In genomic region chr12:76152389-76152788, GRCm38 (mm10) we compare ENCODE assay signal across 8 mouse cellular contexts. TPM values are rescaled to one million over a fixed set of nuclear protein-coding genes. Genes with fewer than 3 reads are reported as not detected.
DNase-seq lines count a peak whose midpoint lies in the region; ATAC-seq and TF ChIP-seq lines count a peak whose summit lies in the region.
"Not testable (repeated sequence)": the region's sequence is repeated elsewhere in the genome, so short reads cannot be mapped to it uniquely, and the experiment has no call there.

No protein-coding gene starts in this region.

- H3K9ac ChIP-seq in forebrain, embryonic 12.5 days, result peak overlapping the region; percentile 43; the same call in 1 of the 2 replicates
- peak overlapping the region; percentile 40; the same call in 1 of the 2 replicates for H3K9ac ChIP-seq in heart, embryonic 15.5 days
- not testable (repeated sequence) for H3K9ac ChIP-seq in intestine, postnatal 0 days (ENCODE audit: low read depth, low read length); liver, embryonic 11.5 days (ENCODE audit: low read depth, low read length)
- H3K9ac ChIP-seq in midbrain, embryonic 11.5 days (ENCODE audit: low read length), result peak overlapping the region; percentile 45; the same call in 1 of the 2 replicates

- H3K4me1 ChIP-seq in forebrain, embryonic 12.5 days; heart, embryonic 15.5 days (replicated peaks); intestine, postnatal 0 days (replicated peaks; ENCODE audit: control insufficient read depth, insufficient read depth, low read length); liver, embryonic 11.5 days (replicated peaks; ENCODE audit: control insufficient read depth, insufficient read depth, low read length); midbrain, embryonic 11.5 days (ENCODE audit: control insufficient read depth, insufficient read depth, low read length); olfactory bulb, adult 2 months (ENCODE audit: control insufficient read depth, insufficient read depth, low read length): not testable (repeated sequence)

- not testable (repeated sequence) for H3K36me3 ChIP-seq in forebrain, embryonic 12.5 days (replicated peaks); heart, embryonic 15.5 days; intestine, postnatal 0 days (ENCODE audit: control insufficient read depth, insufficient read depth); liver, embryonic 11.5 days (ENCODE audit: control insufficient read depth, insufficient read depth, low read length); midbrain, embryonic 11.5 days (ENCODE audit: control insufficient read depth, insufficient read depth, low read length)

- H3K4me3 ChIP-seq in forebrain, embryonic 12.5 days (replicated peaks), result peak overlapping the region; percentile 35
- peak overlapping the region; percentile 42 for H3K4me3 ChIP-seq in heart, embryonic 15.5 days
- H3K4me3 ChIP-seq in intestine, postnatal 0 days (ENCODE audit: low read depth, low read length), result peak overlapping the region; percentile 15; the same call in 1 of the 2 replicates
- peak overlapping the region; percentile 32 for H3K4me3 ChIP-seq in liver, embryonic 11.5 days (ENCODE audit: low read depth, low read length)
- peak overlapping the region; percentile 27 for H3K4me3 ChIP-seq in midbrain, embryonic 11.5 days (ENCODE audit: low read depth, low read length)
- H3K4me3 ChIP-seq in olfactory bulb, adult 2 months (ENCODE audit: insufficient read depth, low read depth, low read length), result peak overlapping the region; percentile 33

- peak overlapping the region; percentile 60 for H3K4me2 ChIP-seq in forebrain, embryonic 12.5 days
- peak overlapping the region; percentile 69 for H3K4me2 ChIP-seq in heart, embryonic 15.5 days
- H3K4me2 ChIP-seq in intestine, postnatal 0 days (replicated peaks; ENCODE audit: low read depth), result peak overlapping the region; percentile 51
- H3K4me2 ChIP-seq in liver, embryonic 11.5 days, result peak overlapping the region; percentile 54
- H3K4me2 ChIP-seq in midbrain, embryonic 11.5 days, result peak overlapping the region; percentile 53

- WGBS in forebrain, embryonic 12.5 days, result 14% methylated on average over 30 of the region's 30 CpGs
- 5% methylated on average over 30 of the region's 30 CpGs for WGBS in heart, embryonic 15.5 days
- WGBS in intestine, postnatal 0 days, result 15% methylated on average over 30 of the region's 30 CpGs
- WGBS in liver, embryonic 11.5 days, result 15% methylated on average over 30 of the region's 30 CpGs
- 15% methylated on average over 30 of the region's 30 CpGs for WGBS in midbrain, embryonic 11.5 days
- 22% methylated on average over 30 of the region's 30 CpGs for WGBS in olfactory bulb, adult 2 months

- not testable (repeated sequence) for H3K27ac ChIP-seq in forebrain, embryonic 12.5 days; heart, embryonic 15.5 days; intestine, postnatal 0 days (ENCODE audit: low read depth, low read length); liver, embryonic 11.5 days (ENCODE audit: low read depth, low read length); midbrain, embryonic 11.5 days (ENCODE audit: low read depth, low read length); olfactory bulb, adult 2 months (ENCODE audit: insufficient read depth, low read depth, low read length)

- peak; percentile 25 for DNase-seq in ZHBTc4 (ENCODE audit: low read depth, low spot score)
- peak; percentile 29 for DNase-seq in embryo, embryonic 10 days (ENCODE audit: low spot score)
- not testable (repeated sequence) for DNase-seq in liver, embryonic 11.5 days (ENCODE audit: low spot score)
- peak; percentile 87 for DNase-seq in midbrain, embryonic 11.5 days (ENCODE audit: low spot score, missing footprints)

- not testable (repeated sequence) for ATAC-seq in forebrain, embryonic 12.5 days (ENCODE audit: low FRiP score); heart, embryonic 15.5 days (replicated peaks; ENCODE audit: insufficient number of reproducible peaks, insufficient read depth, low FRiP score, low read depth); intestine, postnatal 0 days; liver, embryonic 11.5 days (replicated peaks; ENCODE audit: low FRiP score)
- ATAC-seq in midbrain, embryonic 11.5 days (ENCODE audit: low FRiP score), result peak; percentile 35; the same call in 1 of the 2 replicates

- not testable (repeated sequence) for H3K27me3 ChIP-seq in forebrain, embryonic 12.5 days; heart, embryonic 15.5 days; intestine, postnatal 0 days (replicated peaks; ENCODE audit: control insufficient read depth, insufficient read depth, low read length); liver, embryonic 11.5 days (replicated peaks; ENCODE audit: control insufficient read depth, insufficient read depth, low read length); midbrain, embryonic 11.5 days (ENCODE audit: control insufficient read depth, insufficient read depth, low read length)

- not testable (repeated sequence) for TF ChIP-seq CTCF in intestine, postnatal 0 days (IDR thresholded peaks at IDR 0.05; ENCODE audit: low read depth); olfactory bulb, adult 2 months (IDR thresholded peaks at IDR 0.05; ENCODE audit: insufficient read depth, low read depth, low read length)

- not testable (repeated sequence) for TF ChIP-seq POLR2A in olfactory bulb, adult 2 months (IDR thresholded peaks at IDR 0.05; ENCODE audit: insufficient read depth, low read depth, low read length)

- H3K9me3 ChIP-seq in forebrain, embryonic 12.5 days; heart, embryonic 15.5 days (replicated peaks); intestine, postnatal 0 days (ENCODE audit: control insufficient read depth); liver, embryonic 11.5 days (ENCODE audit: control insufficient read depth, low read length); midbrain, embryonic 11.5 days (ENCODE audit: control insufficient read depth, low read length): not testable (repeated sequence)

RNA-seq across cellular contexts. Expression of gene Esr2, which starts 24.7 kb away (rescaled TPM):
- 0.06 and 0.13 TPM in 2 replicates for polyA plus RNA-seq in forebrain, embryonic 12.5 days (2016; fragmentation: Nextera tagmentation; extraction: Ambion mirVana)
- polyA plus RNA-seq in heart, embryonic 15.5 days (2015; fragmentation: Nextera tagmentation; extraction: Ambion mirVana), result 0.24 and 0.28 TPM in 2 replicates
- not detected in 2 replicates for polyA plus RNA-seq in intestine, postnatal 0 days (2015; fragmentation: Nextera tagmentation; extraction: Ambion mirVana)
- polyA plus RNA-seq in liver, embryonic 11.5 days (2014; fragmentation: Nextera tagmentation; extraction: Ambion mirVana), result 0.15 and 0.29 TPM in 2 replicates
- 0.07 and 0.21 TPM in 2 replicates for polyA plus RNA-seq in midbrain, embryonic 11.5 days (2014; fragmentation: Nextera tagmentation; extraction: Ambion mirVana)
- not detected in 2 replicates for polyA plus RNA-seq in olfactory bulb, adult 2 months (2012; ENCODE audit: insufficient read depth, insufficient read length, low replicate concordance, missing spikeins)
